Mouse (Mus musculus) hindbrain, embryonic 10.5 days (tissue): Measurements from ENCODE around the gene Mgst2. TPM values are rescaled to one million over a fixed set of nuclear protein-coding genes. Genes with fewer than 3 reads are reported as not detected.

Source experiments
- DNase-seq: peaks from one replicate; pipeline ENCODE4 v3.0.0-alpha.2; 2017; ENCODE audit warnings: low spot score
- H3K27ac ChIP-seq: fragments of 300-500 bp; sonication (generic); 2 replicates; pipeline ENCODE4 v1.5.1; 2016; ENCODE audit warnings: mild to moderate bottlenecking, moderate library complexity
- H3K27me3 ChIP-seq: fragments of 300-500 bp; sonication (generic); 2 replicates; pipeline ENCODE4 v1.6.1; 2016; ENCODE audit warnings: mild to moderate bottlenecking; ENCODE audit not compliant: poor library complexity, insufficient read depth, severe bottlenecking
- H3K36me3 ChIP-seq: fragments of 300-500 bp; sonication (generic); 2 replicates; pipeline ENCODE4 v1.6.1; 2016; ENCODE audit warnings: mild to moderate bottlenecking, moderate library complexity
- H3K4me1 ChIP-seq: fragments of 300-500 bp; sonication (generic); replicated peaks from 2 replicates; pipeline ENCODE4 v1.6.1; 2016; ENCODE audit warnings: mild to moderate bottlenecking
- H3K4me3 ChIP-seq: fragments of 300-500 bp; sonication (generic); 2 replicates; pipeline ENCODE4 v1.5.1; 2016; ENCODE audit warnings: mild to moderate bottlenecking, moderate library complexity
- H3K9me3 ChIP-seq: fragments of 300-500 bp; sonication (generic); 2 replicates; pipeline ENCODE4 v1.6.1; 2016; ENCODE audit warnings: mild to moderate bottlenecking, moderate library complexity
- WGBS: fragments of 180-500 bp; shearing (Covaris S2); methylation state at CpG from one replicate; pipeline ENCODE4 v1.1.7; 2016; 5-methylcytosine and 5-hydroxymethylcytosine counted together
- polyA plus RNA-seq: library from polyadenylated mRNA; unstranded; fragments of >200 nt; fragmentation: Nextera tagmentation; extraction: Ambion mirVana; gene quantifications from 2 replicates; pipeline ENCODE4 v1.2.1, GENCODE M21; 2016

Mgst2 gene
- polyA plus RNA-seq, 1 experiment from 2014 or later = not detected

- Histone ChIP-seq H3K36me3 (no peaks in the 10 kb centered on the region), H3K4me3 (no peak overlapping the region), H3K4me1 (peaks cover 10% of the 10 kb centered on the region; the same call in 1 of the 2 replicates), H3K9me3 (no peaks in the 10 kb centered on the region), H3K27me3 (no peaks in the 10 kb centered on the region), H3K27ac (no peak overlapping the region)
- WGBS = 79% methylated on average over 5 of the region's 5 CpGs
- no peak for DNase-seq
Measured at GRCm38 (mm10) chr3:51661376-51661775, 1.2 kb downstream of the Mgst2 start.

GRCm38 (mm10) chr3:51661880-51662550 is 1.9 kb downstream of the Mgst2 start:
- Histone ChIP-seq H3K4me1 (peaks cover 10% of the 10 kb centered on the region; the same call in 1 of the 2 replicates), H3K4me3 (no peak overlapping the region), H3K9me3 (no peaks in the 10 kb centered on the region), H3K27ac (no peak overlapping the region), H3K36me3 (no peaks in the 10 kb centered on the region), H3K27me3 (no peaks in the 10 kb centered on the region)
- no peak for DNase-seq
- WGBS = 79% methylated on average over 11 of the region's 11 CpGs

GRCm38 (mm10) chr3:51662557-51662956 is 2.4 kb downstream of the Mgst2 start:
- no peak for DNase-seq
- H3K27me3 ChIP-seq = no peaks in the 10 kb centered on the region
- no peak overlapping the region for H3K4me3 ChIP-seq
- WGBS = 70% methylated on average over 6 of the region's 6 CpGs
- no peaks in the 10 kb centered on the region for H3K9me3 ChIP-seq
- peaks cover 10% of the 10 kb centered on the region; the same call in 1 of the 2 replicates for H3K4me1 ChIP-seq
- no peaks in the 10 kb centered on the region for H3K36me3 ChIP-seq
- H3K27ac ChIP-seq = no peak overlapping the region

- no peak overlapping the region for H3K27ac ChIP-seq
- H3K27me3 ChIP-seq = no peaks in the 10 kb centered on the region
- peaks cover 13% of the 10 kb centered on the region; the same call in 1 of the 2 replicates for H3K4me1 ChIP-seq
- WGBS = 48% methylated on average over 2 of the region's 2 CpGs
- DNase-seq = no peak
- no peak overlapping the region for H3K4me3 ChIP-seq
- H3K9me3 ChIP-seq = no peaks in the 10 kb centered on the region
- H3K36me3 ChIP-seq = no peaks in the 10 kb centered on the region
Measured at GRCm38 (mm10) chr3:51668607-51669006, 8.4 kb downstream of the Mgst2 start.

GRCm38 (mm10) chr3:51670414-51671070 is 10.4 kb downstream of the Mgst2 start:
- no peaks in the 10 kb centered on the region for H3K9me3 ChIP-seq
- H3K4me3 ChIP-seq = no peak overlapping the region
- no peaks in the 10 kb centered on the region for H3K27me3 ChIP-seq
- no peak for DNase-seq
- H3K27ac ChIP-seq = no peak overlapping the region
- H3K4me1 ChIP-seq = peaks cover 12% of the 10 kb centered on the region; the same call in 1 of the 2 replicates
- H3K36me3 ChIP-seq = no peaks in the 10 kb centered on the region
- WGBS = 81% methylated on average over 5 of the region's 5 CpGs

- H3K27ac ChIP-seq = no peak overlapping the region
- WGBS = 88% methylated on average over 1 of the region's 1 CpGs
- no peaks in the 10 kb centered on the region for H3K9me3 ChIP-seq
- H3K36me3 ChIP-seq = no peaks in the 10 kb centered on the region
- no peak for DNase-seq
- H3K4me1 ChIP-seq = peaks cover 12% of the 10 kb centered on the region; the same call in 1 of the 2 replicates
- H3K4me3 ChIP-seq = no peak overlapping the region
- H3K27me3 ChIP-seq = no peaks in the 10 kb centered on the region
Measured at GRCm38 (mm10) chr3:51671071-51671469, 10.9 kb downstream of the Mgst2 start.

- H3K27me3 ChIP-seq = no peaks in the 10 kb centered on the region; the same call in 1 of the 2 replicates
- no peak for DNase-seq
- WGBS = 57% methylated on average over 4 of the region's 4 CpGs
- H3K4me1 ChIP-seq = peaks cover 12% of the 10 kb centered on the region; the same call in 1 of the 2 replicates
- no peak overlapping the region for H3K27ac ChIP-seq
- no peaks in the 10 kb centered on the region for H3K9me3 ChIP-seq
- H3K36me3 ChIP-seq = no peaks in the 10 kb centered on the region
- no peak overlapping the region for H3K4me3 ChIP-seq
Measured at GRCm38 (mm10) chr3:51672631-51673030, 12.5 kb downstream of the Mgst2 start.

GRCm38 (mm10) chr3:51673408-51674086 is 13.4 kb downstream of the Mgst2 start:
- Histone ChIP-seq H3K27me3 (no peaks in the 10 kb centered on the region; the same call in 1 of the 2 replicates), H3K27ac (peak overlapping the region; percentile 67), H3K4me1 (peaks cover 12% of the 10 kb centered on the region; the same call in 1 of the 2 replicates), H3K9me3 (no peaks in the 10 kb centered on the region), H3K36me3 (no peaks in the 10 kb centered on the region), H3K4me3 (no peak overlapping the region)
- 71% methylated on average over 21 of the region's 21 CpGs for WGBS
- peak; percentile 42 for DNase-seq

- Histone ChIP-seq H3K27ac (no peak overlapping the region), H3K9me3 (no peaks in the 10 kb centered on the region), H3K4me3 (no peak overlapping the region), H3K27me3 (no peaks in the 10 kb centered on the region; the same call in 1 of the 2 replicates), H3K36me3 (no peaks in the 10 kb centered on the region), H3K4me1 (peaks cover 12% of the 10 kb centered on the region; the same call in 1 of the 2 replicates)
- no peak for DNase-seq
- WGBS = 89% methylated on average over 3 of the region's 3 CpGs
Measured at GRCm38 (mm10) chr3:51674963-51675362, 14.8 kb downstream of the Mgst2 start.

- 95% methylated on average over 6 of the region's 6 CpGs for WGBS
- no peak for DNase-seq
- no peak overlapping the region for H3K27ac ChIP-seq
Measured at GRCm38 (mm10) chr3:51685539-51685938, 25.4 kb downstream of the Mgst2 start.

GRCm38 (mm10) chr3:51686316-51686715 is 26.2 kb downstream of the Mgst2 start:
- no peak overlapping the region for H3K27ac ChIP-seq
- DNase-seq = no peak
- WGBS = 93% methylated on average over 6 of the region's 6 CpGs

More at GRCm38 (mm10) chr3:51685539-51685938, 25.4 kb downstream of the Mgst2 start:
- H3K4me1 ChIP-seq = no peaks in the 10 kb centered on the region
- H3K36me3 ChIP-seq = peaks cover 27% of the 10 kb centered on the region
- H3K4me3 ChIP-seq = no peak overlapping the region
- H3K27me3 ChIP-seq = no peaks in the 10 kb centered on the region
- H3K9me3 ChIP-seq = no peaks in the 10 kb centered on the region

GRCm38 (mm10) chr3:51686791-51687190 is 26.6 kb downstream of the Mgst2 start:
- Histone ChIP-seq H3K9me3 (no peaks in the 10 kb centered on the region), H3K4me3 (no peak overlapping the region), H3K27ac (no peak overlapping the region), H3K4me1 (no peaks in the 10 kb centered on the region), H3K27me3 (no peaks in the 10 kb centered on the region), H3K36me3 (peaks cover 40% of the 10 kb centered on the region)
- WGBS = 83% methylated on average over 6 of the region's 6 CpGs
- DNase-seq = no peak

More at GRCm38 (mm10) chr3:51686316-51686715, 26.2 kb downstream of the Mgst2 start:
- H3K4me1 ChIP-seq = no peaks in the 10 kb centered on the region
- no peak overlapping the region for H3K4me3 ChIP-seq
- H3K9me3 ChIP-seq = no peaks in the 10 kb centered on the region
- peaks cover 35% of the 10 kb centered on the region for H3K36me3 ChIP-seq
- no peaks in the 10 kb centered on the region for H3K27me3 ChIP-seq

GRCm38 (mm10) chr3:51688725-51689124 is 28.6 kb downstream of the Mgst2 start:
- Histone ChIP-seq H3K27me3 (no peaks in the 10 kb centered on the region), H3K4me3 (no peak overlapping the region), H3K36me3 (peaks cover 53% of the 10 kb centered on the region), H3K9me3 (no peaks in the 10 kb centered on the region), H3K4me1 (no peaks in the 10 kb centered on the region), H3K27ac (no peak overlapping the region)
- no peak for DNase-seq
- 89% methylated on average over 8 of the region's 8 CpGs for WGBS
